Mouse (Mus musculus) G1E (cell line): ENCODE results near the gene Rasal1. TPM values are rescaled to one million over a fixed set of nuclear protein-coding genes. Genes with fewer than 3 reads are reported as not detected.

Experiments
- ATAC-seq: 2 replicates; pipeline ENCODE4 v1.8.0; 2016; ENCODE audit warnings: mild to moderate bottlenecking; ENCODE audit not compliant: insufficient number of reproducible peaks, poor library complexity, low FRiP score, severe bottlenecking; ENCODE audit errors: extremely low read depth
- DNase-seq: peaks from one replicate; pipeline ENCODE4 v3.0.0; 2012; ENCODE audit warnings: low spot score
- H3K27me3 ChIP-seq: 2 replicates; pipeline ENCODE4 v1.6.1; 2012; ENCODE audit warnings: mild to moderate bottlenecking, low read length, inconsistent platforms; ENCODE audit not compliant: insufficient read depth
- H3K36me3 ChIP-seq: replicated peaks from 2 replicates; pipeline ENCODE3; 2012; ENCODE audit warnings: mild to moderate bottlenecking, inconsistent platforms
- H3K4me1 ChIP-seq: 2 replicates; pipeline ENCODE4 v1.6.1; 2012; ENCODE audit warnings: low read depth, low read length, inconsistent platforms, mixed read lengths; ENCODE audit not compliant: insufficient read depth
- H3K4me3 ChIP-seq: 2 replicates; pipeline ENCODE4 v1.5.1; 2012; ENCODE audit warnings: low read depth, mild to moderate bottlenecking, inconsistent platforms, low read length, moderate library complexity, mixed read lengths
- H3K9me3 ChIP-seq: replicated peaks from 2 replicates; pipeline ENCODE4 v1.6.1; 2012; ENCODE audit warnings: inconsistent platforms
- CTCF ChIP-seq: IDR thresholded peaks from 2 replicates; pipeline ENCODE4 v1.5.1; 2012; ENCODE audit warnings: low read depth, low read length, inconsistent platforms, mixed read lengths
- GATA1 ChIP-seq: IDR thresholded peaks from 2 replicates; pipeline ENCODE4 v1.6.1; 2012; ENCODE audit warnings: borderline replicate concordance, low read length, inconsistent platforms, mixed read lengths
- GATA2 ChIP-seq: IDR thresholded peaks from 2 replicates; pipeline ENCODE4 v1.6.1; 2012; ENCODE audit warnings: low read depth, low read length, inconsistent platforms, borderline replicate concordance
- POLR2AphosphoS5 ChIP-seq: IDR thresholded peaks from 2 replicates; pipeline ENCODE4 v1.6.1; 2012; ENCODE audit warnings: low read depth, low read length, inconsistent platforms; ENCODE audit not compliant: insufficient replicate concordance
- TAL1 ChIP-seq: conservative IDR thresholded peaks from 2 replicates; pipeline ENCODE4 v1.6.1; 2012; ENCODE audit warnings: low read depth, low read length, inconsistent platforms, mixed read lengths
- polyA plus RNA-seq: library from polyadenylated mRNA; stranded (reverse); fragments of >175 nt; gene quantifications from 2 replicates; pipeline ENCODE4 v1.2.3, GENCODE M21; 2012
- total RNA-seq, 2 experiments: library from RNA; stranded (forward) in 1 of 2; stranded (reverse) in 1 of 2; fragments of 200-1000 nt in 1 of 2; fragments of >200 nt in 1 of 2; fragmentation: Nextera tagmentation in 1 of 2; gene quantifications; 2 replicates each; pipeline ENCODE4 v1.2.3; 2014 to 2017

Gene Rasal1
- total RNA-seq (2014; fragmentation: Nextera tagmentation), result 5.6 and 13.2 TPM in 2 replicates
- 1.4 and 1.7 TPM in 2 replicates for total RNA-seq (2017)
- 10.8 and 13.1 TPM in 2 replicates for polyA plus RNA-seq

GRCm38 (mm10) chr5:120648569-120649373 is at the start of gene Rasal1:
Gene Rasal1 (plus strand): TSS chr5:120648812.
- H3K36me3 ChIP-seq, result peaks cover 15% of the 10 kb centered on the region
- TF ChIP-seq POLR2AphosphoS5 (no peak), GATA2 (peak; percentile 27; the same call in 1 of the 2 replicates), TAL1 (peak; percentile 84), GATA1 (no peak), CTCF (peak; percentile 77)
- peak within 1 kb of the TSS; percentile 87 for H3K4me3 ChIP-seq
- H3K9me3 ChIP-seq, result no peaks in the 10 kb centered on the region
- H3K27me3 ChIP-seq, result peaks cover 40% of the 10 kb centered on the region
- peaks cover 79% of the 10 kb centered on the region for H3K4me1 ChIP-seq
- ATAC-seq (peak; percentile 85), DNase-seq (peak; percentile 97)

DNA sequence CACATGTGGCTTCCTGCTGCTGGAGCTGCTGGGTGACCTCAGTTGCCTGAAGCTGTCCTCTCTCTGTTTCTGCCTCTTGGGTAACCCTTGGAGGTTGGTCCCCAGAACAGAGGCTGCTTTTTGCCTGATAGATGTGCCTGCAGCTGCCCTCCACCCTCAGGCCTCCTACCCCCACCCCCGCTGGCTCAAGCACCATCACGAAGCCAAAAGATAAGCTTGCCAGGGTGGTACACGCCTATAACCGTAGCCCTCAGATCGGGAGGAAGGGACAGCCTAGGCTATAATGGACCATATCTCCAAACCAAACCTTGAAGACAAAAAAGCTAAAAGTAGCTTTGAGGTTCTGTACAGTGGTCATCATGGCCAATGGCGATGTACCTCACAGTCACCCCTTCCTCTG is 49.0 kb upstream of the Rasal1 start:
- H3K27me3 ChIP-seq, result no peaks in the 10 kb centered on the region
- peak; percentile 86 for ATAC-seq
- no peaks in the 10 kb centered on the region for H3K9me3 ChIP-seq
- peaks cover 63% of the 10 kb centered on the region for H3K4me1 ChIP-seq
- peak overlapping the region; percentile 55; the same call in 1 of the 2 replicates for H3K4me3 ChIP-seq
- peaks cover 19% of the 10 kb centered on the region for H3K36me3 ChIP-seq
- peak; percentile 23 for DNase-seq
- TF ChIP-seq GATA1 (no peak), POLR2AphosphoS5 (no peak), GATA2 (no peak), TAL1 (no peak), CTCF (no peak)

DNA sequence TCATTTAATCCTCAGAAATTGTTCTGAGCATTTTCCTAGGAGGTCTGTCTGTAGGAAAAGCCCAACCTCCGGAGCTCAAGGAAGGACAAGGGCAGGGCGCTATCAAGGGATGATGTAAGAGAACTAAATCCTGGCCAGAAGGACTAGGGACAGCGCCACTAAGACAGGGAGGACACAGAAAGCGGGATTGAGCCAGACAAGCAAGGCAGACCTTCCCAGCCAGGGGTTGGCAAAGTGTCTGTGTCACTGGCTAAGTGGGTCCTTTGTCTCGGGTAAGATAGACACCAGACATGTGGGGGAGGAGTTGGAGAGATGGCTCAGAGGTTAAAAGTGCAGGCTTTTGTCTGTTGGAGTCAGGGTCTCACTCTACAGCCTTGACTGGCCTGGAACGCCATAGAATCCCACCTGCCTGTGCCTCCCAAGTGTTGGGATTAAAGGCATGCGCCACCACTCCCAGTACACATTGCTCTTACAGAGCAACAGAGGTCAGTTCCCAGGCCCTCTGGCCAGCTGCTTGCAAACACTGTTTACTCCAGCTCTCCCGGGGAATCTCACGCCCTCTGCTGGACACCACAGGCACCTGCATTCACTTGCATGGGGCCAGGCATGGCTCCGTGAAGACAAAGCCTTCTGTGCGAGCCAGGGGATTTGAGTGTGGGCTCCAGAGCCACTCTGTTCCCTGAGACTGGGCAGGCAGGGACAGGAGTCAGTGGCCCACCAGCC is 47.5 kb upstream of the Rasal1 start:
- TF ChIP-seq CTCF (peak; percentile 77), GATA2 (no peak), GATA1 (no peak), POLR2AphosphoS5 (no peak), TAL1 (no peak)
- DNase-seq, result peak; percentile 37
- H3K27me3 ChIP-seq, result no peaks in the 10 kb centered on the region
- H3K4me3 ChIP-seq, result no peak overlapping the region
- no peak for ATAC-seq
- no peaks in the 10 kb centered on the region for H3K9me3 ChIP-seq
- peaks cover 71% of the 10 kb centered on the region for H3K4me1 ChIP-seq
- peaks cover 23% of the 10 kb centered on the region for H3K36me3 ChIP-seq

- H3K4me1 ChIP-seq, result peaks cover 69% of the 10 kb centered on the region
- no peak overlapping the region for H3K4me3 ChIP-seq
- peaks cover 33% of the 10 kb centered on the region for H3K36me3 ChIP-seq
- ATAC-seq (no peak), DNase-seq (no peak)
- no peaks in the 10 kb centered on the region for H3K9me3 ChIP-seq
- no peaks in the 10 kb centered on the region for H3K27me3 ChIP-seq
- TF ChIP-seq TAL1, result no peak
- TF ChIP-seq GATA1, result no peak
- no peak for TF ChIP-seq GATA2
- no peak for TF ChIP-seq POLR2AphosphoS5
- no peak for TF ChIP-seq CTCF
These were observed 46.4 kb upstream of the Rasal1 start for GRCm38 (mm10) chr5:120602210-120602609.

DNA sequence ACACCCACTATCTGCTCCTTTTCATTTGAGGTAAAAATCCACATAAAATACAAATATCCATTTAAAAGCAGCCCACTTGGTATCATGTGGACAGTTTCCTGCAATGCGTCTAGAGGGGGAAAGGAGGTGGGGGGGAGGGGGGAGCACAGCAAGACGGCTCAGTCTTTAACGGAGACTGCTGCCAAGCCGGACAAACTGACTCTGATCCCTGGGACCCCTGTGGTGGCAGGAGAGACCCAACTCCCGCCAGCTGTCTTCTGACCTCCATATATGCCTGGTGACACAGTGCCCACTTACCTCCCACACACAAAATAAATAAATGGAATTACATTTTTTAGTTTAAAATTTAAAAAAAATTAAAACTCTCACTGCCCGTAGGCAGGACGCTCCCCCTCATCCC is 45.1 kb upstream of the Rasal1 start:
- Histone ChIP-seq H3K27me3 (no peaks in the 10 kb centered on the region), H3K4me3 (no peak overlapping the region), H3K36me3 (peaks cover 46% of the 10 kb centered on the region), H3K4me1 (peaks cover 61% of the 10 kb centered on the region), H3K9me3 (no peaks in the 10 kb centered on the region)
- no peak for DNase-seq
- ATAC-seq, result no peak
- TF ChIP-seq TAL1 (no peak), CTCF (no peak), POLR2AphosphoS5 (no peak), GATA1 (no peak), GATA2 (no peak)

DNA sequence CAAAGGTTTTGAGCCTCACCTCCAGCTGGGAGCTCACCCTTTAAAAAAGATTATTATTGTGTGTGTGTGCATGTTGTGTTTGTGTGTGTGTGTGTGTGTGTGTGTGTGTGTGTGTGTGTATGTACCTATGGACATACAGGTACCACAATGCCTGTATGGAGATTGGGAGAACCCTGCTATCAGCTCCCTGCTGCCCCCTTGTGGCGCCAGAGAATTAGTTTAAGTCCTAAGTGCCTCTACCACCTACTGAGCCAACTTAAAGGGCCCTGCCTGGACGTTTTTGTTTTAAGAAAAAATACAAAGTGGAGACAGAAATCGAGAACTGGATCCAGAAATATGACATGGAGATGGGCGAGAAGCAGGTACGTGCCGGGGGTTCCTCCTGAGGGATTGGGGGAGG is 43.8 kb upstream of the Rasal1 start:
- DNase-seq (peak; percentile 34), ATAC-seq (no peak)
- H3K4me3 ChIP-seq, result no peak overlapping the region; the same call in 1 of the 2 replicates

More for the DNA sequence above, 43.8 kb upstream of the Rasal1 start:
- peaks cover 56% of the 10 kb centered on the region for H3K4me1 ChIP-seq
- peaks cover 59% of the 10 kb centered on the region for H3K36me3 ChIP-seq
- no peaks in the 10 kb centered on the region for H3K27me3 ChIP-seq
- TF ChIP-seq CTCF (peak; percentile 38), TAL1 (no peak), POLR2AphosphoS5 (no peak), GATA1 (no peak), GATA2 (no peak)
- no peaks in the 10 kb centered on the region for H3K9me3 ChIP-seq
